Mouse (Mus musculus) WW6 (cell line): ENCODE data around the gene Cops3.
"Not testable (repeated sequence)": the region's sequence is repeated elsewhere in the genome, so short reads cannot be mapped to it uniquely, and the experiment has no call there.

Experiments used
- DNase-seq: peaks from one replicate; pipeline ENCODE4 v3.0.0-alpha.2; 2013; ENCODE audit warnings: low read depth, low spot score

Cops3 gene

GRCm38 (mm10) chr11:59839459-59840126 is at the start of gene Cops3:
TSS of gene Cops3 (minus strand) at chr11:59839838.
- peak; percentile 97 for DNase-seq

GRCm38 (mm10) chr11:59888151-59888550 is 48.5 kb upstream of the Cops3 start:
- no peak for DNase-seq

DNA sequence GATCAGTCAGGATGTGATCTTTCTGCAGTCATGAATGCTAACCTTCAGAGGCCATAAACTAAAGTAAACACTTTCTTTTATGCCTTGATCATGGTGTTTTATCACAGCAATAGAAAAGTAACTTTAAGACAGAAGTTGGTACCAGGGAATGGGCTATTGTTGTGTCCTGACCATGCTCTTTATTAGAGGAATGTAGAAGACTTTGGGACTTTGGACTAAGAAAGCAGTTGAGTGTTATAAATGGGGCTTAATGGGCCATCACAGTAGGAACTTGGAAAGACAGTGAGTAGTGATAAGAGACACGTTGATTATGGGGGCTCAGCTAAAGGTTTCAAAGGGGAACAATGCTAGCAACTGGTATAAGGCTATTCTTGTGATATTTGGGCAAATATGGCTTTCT is 47.3 kb upstream of the Cops3 start:
- DNase-seq = no peak

GRCm38 (mm10) chr11:59885217-59885986 is 45.8 kb upstream of the Cops3 start:
- no peak for DNase-seq

DNA sequence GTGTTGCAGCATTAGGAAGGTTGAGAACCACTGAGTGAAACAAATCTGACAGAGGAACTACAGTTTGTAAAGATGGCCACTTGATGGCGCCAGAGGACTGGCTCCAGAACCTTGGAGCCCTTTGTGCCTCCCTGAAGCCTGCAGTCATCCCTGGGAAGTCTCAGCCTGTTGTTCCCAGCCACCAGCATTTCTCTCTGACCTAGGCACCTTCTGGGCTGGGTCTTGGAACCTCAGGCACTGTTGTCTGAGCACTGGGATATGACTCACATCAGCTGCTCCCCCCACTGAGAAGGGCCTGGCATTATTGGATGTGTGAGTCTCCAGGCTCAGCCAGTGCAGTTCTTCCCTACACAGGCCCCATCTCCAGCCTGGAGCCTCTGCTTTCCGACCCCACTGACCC is 40.4 kb upstream of the Cops3 start:
- peak; percentile 65 for DNase-seq

DNA sequence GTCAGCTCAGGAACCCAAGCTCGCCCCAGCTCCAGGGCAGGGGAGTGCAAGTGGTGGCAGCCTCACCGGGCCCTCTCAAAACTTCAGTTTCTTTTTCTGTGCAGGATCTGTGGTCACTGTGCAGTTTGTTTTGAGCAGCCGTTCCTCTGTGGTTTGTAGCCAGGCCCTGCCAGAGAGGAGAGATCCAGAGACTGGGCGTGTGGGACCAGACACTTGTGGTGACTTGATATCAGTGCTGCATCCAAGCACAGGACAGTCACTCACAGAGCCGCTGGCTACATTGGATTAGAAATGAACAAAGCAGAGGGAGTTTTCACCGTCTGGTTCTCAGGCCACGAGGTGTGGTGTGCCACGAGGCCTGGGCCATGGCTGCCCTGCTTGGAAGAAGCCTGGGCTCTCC is 32.5 kb upstream of the Cops3 start:
- no peak for DNase-seq

GRCm38 (mm10) chr11:59864316-59864715 is 24.7 kb upstream of the Cops3 start:
- no peak for DNase-seq

DNA sequence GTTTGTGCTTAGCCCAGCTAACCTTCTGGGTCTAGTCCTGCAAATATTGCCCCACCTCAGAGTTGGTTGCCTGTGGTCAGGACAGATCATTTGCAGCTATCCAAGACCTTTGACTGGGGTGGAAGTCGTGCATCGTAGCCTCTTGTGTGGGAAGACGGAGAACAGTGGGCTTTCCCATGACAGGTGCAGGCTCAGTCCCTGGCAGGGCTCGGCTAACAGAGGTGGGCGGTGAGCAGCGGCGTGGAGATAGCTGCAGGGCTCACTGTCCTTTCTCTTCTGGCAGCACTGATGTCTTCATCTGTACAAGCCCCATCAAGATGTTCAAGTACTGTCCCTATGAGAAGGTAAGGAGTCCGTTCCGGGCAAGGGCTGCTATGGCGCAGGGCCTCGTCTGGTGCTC is 20.8 kb upstream of the Cops3 start:
- DNase-seq = no peak

DNA sequence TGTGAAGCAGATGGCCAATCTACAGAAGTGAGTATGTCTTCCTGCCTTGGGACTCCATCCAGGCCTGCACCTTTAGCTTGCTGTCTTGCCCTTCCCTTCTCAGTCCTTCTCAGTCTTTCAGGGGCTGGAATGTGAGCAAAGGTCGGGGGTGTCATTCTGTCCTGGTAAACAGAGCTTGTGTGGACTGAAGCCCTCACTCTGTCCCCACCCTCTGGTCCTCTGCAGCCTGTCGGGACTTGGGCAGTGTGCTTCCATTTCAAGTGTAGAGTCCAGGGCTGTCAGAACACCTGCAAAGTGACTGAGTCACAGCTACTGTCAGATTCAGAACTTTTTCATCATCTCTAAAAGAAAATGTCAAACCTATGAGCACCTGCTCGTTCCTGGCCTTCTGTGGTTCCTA is 13.2 kb upstream of the Cops3 start:
- no peak for DNase-seq

DNA sequence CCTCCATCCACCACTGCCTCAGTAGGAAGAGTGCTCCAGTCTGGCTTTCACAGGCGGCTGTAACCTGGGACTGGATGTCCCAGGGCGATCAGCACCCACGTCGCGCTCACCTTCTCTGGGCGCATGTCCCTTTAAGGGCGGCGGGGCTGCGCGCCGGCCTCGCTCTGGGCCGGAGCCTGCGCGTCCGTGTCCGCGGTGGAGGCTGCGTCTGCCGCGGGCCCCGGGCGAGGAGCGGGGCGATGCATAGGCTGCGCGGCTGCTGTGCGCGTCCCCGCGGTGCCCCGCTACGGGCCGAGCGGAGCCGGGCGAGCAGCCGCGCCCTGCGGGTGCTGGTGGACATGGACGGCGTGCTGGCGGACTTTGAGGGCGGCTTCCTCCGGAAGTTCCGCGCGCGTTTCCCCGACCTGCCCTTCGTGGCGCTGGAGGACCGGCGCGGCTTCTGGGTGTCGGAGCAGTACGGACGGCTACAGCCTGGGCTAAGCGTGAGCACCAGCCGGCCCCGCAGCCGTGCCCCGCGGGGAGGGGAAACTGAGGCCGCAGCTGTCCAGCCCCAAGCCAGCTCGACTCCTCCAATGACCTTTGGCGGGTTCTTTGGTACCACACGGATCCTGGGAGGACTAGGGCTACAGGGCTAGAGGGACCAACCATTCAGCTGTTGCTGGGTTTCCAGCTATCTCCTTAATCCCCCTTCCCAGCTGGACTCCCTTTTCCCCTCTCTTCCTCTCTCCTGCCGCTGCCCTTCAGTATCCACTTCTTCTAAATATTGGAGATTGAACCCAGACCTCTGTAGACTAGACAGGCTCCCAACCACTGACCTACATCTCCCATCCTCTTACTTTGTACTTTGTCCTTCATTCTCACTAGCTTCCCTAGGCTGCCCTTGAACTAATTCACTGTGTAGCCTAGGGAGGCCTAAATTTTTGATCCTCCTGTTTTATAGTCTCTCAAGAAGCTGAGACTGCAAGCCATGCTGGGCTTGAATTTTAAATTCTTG is 8.6 kb upstream of the Cops3 start:
- DNase-seq = no peak

DNA sequence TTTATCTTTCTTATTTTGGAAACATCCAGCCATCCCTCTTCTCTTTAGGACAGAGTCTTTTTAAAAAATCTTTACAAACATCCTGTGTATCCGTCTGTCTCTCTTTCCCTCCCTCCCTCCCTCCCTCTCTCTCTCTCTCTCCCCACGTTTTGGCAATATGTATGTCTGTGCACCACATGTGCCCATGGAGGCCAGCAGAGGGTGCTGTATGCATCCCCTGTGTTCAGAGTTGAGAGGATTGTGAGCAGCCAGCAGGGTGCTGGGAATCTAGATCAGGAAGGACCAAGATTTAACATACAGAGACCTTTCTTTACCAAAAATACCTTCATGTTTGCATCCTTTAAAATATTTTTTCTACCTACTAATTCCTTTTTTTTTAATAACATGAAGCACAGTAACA is 7.5 kb upstream of the Cops3 start:
- peak; percentile 83 for DNase-seq

DNA sequence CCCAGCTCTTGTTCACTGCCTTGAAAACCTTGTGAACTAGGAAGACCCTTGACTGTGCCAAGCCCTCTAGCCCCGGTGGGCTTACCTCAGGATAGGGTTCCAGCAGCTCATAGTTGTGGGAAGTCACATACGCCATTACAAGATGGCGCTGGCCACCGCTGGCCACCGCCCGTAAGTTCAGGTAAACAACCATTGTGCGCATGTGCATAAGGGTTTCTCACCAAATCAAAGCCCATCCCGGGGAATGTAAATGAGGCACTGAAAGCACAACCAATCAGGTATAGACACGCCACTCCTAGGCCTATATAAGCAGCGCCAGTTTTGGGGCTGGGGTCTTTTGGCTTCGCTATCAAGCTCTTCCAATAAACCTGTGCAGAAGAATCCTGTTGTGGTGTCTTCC is 6.7 kb upstream of the Cops3 start:
- DNase-seq = no peak

DNA sequence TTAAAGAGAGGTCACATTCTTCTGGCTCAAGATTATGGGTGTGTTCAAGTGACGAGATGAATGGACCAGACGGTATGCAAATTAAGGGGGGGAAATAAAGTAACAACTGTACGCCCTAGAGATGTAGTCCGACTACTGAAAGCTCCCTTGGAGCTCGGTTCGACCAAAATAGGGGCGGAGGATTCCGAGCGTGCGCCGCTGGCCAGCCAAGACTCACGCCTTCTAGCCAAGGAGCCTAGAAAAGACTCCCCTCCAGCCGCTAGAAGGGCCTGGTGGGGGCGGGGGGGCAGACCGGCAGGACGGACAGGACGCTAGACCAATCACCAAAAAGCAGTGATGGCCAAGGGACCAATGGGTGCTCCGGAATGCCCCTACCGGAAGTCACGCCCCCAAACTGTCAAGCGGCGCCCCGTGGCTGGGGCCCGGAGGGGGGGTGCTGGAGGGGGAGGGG is 605 bp downstream of the Cops3 start, which contains the start of gene Nt5m:
Nt5m (plus strand) TSS at position 440 of the 451 bp plus-strand sequence.
- peak; percentile 82 for DNase-seq

DNA sequence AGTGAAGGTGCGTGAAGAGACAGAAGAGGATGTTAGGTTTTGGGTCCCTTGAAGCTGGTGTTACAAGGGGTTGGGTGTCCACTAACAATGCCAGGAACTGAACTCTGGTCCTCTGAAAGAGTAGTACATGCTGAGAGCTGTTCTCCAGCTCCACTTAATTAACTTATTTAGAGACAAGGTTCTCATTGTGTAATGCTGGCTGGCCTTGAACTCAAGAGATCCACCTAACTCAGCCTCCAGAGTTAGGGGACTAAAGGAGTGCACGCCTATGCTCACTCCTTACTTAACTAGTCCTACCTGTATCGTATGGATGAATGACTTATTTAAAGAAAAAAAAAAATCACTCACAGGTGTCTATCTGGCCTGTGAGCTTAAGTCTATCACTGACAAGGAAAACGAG is 1.2 kb downstream of the Cops3 start:
- no peak for DNase-seq

DNA sequence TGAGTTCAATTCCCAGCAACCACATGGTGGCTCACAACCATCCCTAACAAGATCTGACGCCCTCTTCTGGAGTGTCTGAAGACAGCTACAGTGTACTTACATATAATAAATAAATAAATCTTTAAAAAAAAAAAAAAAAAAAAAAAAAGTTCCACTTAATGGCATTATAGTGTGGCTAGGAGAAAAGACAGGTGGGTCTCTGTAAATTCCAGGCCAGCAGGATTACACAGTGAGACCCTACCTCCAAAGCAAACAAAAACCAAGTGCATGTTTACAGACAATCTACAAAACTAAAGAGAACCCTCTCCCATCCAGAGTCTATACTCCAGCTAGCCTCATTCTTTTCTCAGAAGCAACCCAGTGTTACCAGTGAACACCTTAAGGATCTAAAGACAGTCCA is 1.8 kb downstream of the Cops3 start:
- not testable (repeated sequence) for DNase-seq

GRCm38 (mm10) chr11:59821625-59822024 is 18.0 kb downstream of the Cops3 start:
- no peak for DNase-seq

DNA sequence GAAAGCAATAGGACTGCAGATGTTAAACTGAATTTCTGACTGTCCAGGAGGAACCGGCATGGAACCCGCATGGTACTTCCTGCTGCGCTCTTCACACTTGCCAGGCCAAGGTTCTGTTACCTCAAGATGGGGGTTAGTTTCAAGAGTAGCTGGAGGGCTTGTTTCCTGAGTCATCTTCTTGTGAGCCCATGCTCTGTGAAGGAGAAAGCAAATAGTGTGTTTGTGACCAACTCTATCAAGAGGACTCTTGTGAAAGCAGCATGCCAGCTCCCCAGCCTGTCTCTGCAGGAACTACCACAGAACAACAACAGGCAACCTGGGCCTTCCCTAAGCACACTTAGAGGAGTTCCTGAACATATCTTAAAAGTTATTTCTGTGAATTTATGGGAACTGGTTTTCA is 21.7 kb downstream of the Cops3 start:
- DNase-seq = no peak

- no peak for DNase-seq
These were observed 24.1 kb downstream of the Cops3 start for GRCm38 (mm10) chr11:59815482-59816065.

- no peak for DNase-seq
These were observed 24.7 kb downstream of the Cops3 start for GRCm38 (mm10) chr11:59814936-59815335.

DNA sequence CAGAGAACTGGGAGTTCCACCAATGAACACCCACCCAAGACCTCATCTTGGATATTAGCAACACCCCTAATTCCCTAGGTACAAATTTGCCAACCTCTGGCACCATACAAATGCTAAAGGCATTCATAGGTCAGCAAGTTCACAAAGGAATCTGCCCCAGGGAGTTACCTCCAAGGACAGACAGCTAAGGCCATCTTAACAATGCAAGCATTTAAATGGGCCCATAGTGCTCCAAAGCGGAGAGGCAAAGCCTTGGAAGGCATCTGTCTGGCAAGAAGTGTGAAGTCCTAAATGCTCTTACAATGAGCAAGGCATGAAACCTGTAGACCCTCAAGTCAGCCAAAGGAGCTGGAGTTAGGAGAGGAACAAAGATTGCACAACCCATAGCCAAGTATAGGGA is 25.3 kb downstream of the Cops3 start:
- peak; percentile 53 for DNase-seq

DNA sequence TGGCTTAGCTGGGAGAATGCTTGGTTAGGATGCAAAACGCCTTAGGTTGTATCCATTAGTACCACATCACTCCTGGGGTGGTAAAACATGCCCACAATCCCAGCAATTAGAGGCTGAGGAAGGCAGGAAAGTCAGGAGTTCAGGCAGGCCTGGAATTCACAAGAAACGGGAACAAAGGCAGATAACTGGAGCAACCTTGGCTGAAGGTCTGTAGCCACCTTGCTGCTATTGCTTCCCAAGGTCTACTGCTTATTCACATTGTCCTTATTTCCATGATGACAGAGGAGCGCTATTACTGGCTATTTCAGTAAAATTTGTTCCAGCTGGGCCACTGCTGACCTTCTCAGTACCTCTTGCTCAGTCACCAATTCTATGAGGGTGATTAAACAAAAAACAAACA is 26.4 kb downstream of the Cops3 start:
- DNase-seq = no peak

DNA sequence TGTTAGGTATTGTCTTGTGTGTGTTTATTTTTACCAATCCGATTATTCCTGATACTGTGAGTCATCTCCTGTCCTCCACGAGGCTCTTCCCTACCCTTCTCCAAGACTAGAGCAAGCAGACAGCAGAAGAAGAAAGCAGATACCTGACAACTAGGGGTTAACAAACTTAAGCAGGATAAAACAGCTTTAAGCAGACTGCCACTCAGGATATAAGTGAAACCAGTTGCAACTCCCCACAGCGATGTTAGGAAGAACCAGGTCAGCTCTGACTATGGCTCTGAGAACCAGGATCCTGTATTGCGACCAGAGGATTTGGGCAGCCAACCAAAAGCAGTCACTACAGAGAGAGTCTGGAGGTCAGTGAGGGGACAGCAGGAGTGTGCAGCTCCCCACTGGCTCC is 28.4 kb downstream of the Cops3 start:
- no peak for DNase-seq
